Mouse (Mus musculus) ES-E14 (cell line): ENCODE data around the gene 4921509C19Rik. TPM values are rescaled to one million over a fixed set of nuclear protein-coding genes. Genes with fewer than 3 reads are reported as not detected.
"Not testable (repeated sequence)": the region's sequence is repeated elsewhere in the genome, so short reads cannot be mapped to it uniquely, and the experiment has no call there.

Source experiments
- DNase-seq: peaks from one replicate; pipeline ENCODE4 v3.0.0-alpha.2; 2013; ENCODE audit warnings: low read depth, low spot score
- H3K27ac ChIP-seq: 2 replicates; pipeline ENCODE4 v1.5.1; 2012; ENCODE audit warnings: low read depth, mild to moderate bottlenecking, low read length, moderate library complexity, mixed read lengths; ENCODE audit not compliant: poor library complexity, insufficient read depth, severe bottlenecking
- H3K36me3 ChIP-seq: 2 replicates; pipeline ENCODE4 v1.6.1; 2012; ENCODE audit warnings: mild to moderate bottlenecking, low read length, moderate library complexity, mixed read lengths; ENCODE audit not compliant: control insufficient read depth, poor library complexity, insufficient read depth, severe bottlenecking
- H3K4me1 ChIP-seq, 2 experiments: fragments of 150-350 bp in 1 of 2; sonication (generic) in 1 of 2; 2 replicates each; pipeline ENCODE4 v1.6.1; 2012; ENCODE audit warnings: low read length in 2 of 2, mild to moderate bottlenecking in 1 of 2, mixed read lengths in 1 of 2; ENCODE audit not compliant: control insufficient read depth in 2 of 2, insufficient read depth in 2 of 2, poor library complexity in 1 of 2
- H3K4me3 ChIP-seq, 2 experiments: fragments of 150-350 bp in 1 of 2; sonication (generic) in 1 of 2; 2 replicates each; pipeline ENCODE4 v1.5.1; 2012; ENCODE audit warnings: low read length in 2 of 2, low read depth in 1 of 2, mild to moderate bottlenecking in 1 of 2, mixed read lengths in 1 of 2; ENCODE audit not compliant: insufficient read depth in 1 of 2, poor library complexity in 1 of 2, severe bottlenecking in 1 of 2
- H3K9ac ChIP-seq: 2 replicates; pipeline ENCODE4 v1.6.1; 2012; ENCODE audit warnings: low read depth, mild to moderate bottlenecking, low read length, mixed read lengths; ENCODE audit not compliant: poor library complexity, insufficient read depth, severe bottlenecking
- H3K9me3 ChIP-seq: fragments of 150-350 bp; sonication (generic); 2 replicates; pipeline ENCODE4 v1.6.1; 2012; ENCODE audit warnings: low read depth, mild to moderate bottlenecking, low read length; ENCODE audit not compliant: control insufficient read depth, insufficient read depth
- CHD2 ChIP-seq: IDR thresholded peaks from 2 replicates; pipeline ENCODE4 v1.6.1; 2014; ENCODE audit warnings: mild to moderate bottlenecking, low read depth, low read length, inconsistent platforms
- HCFC1 ChIP-seq: IDR thresholded peaks from 2 replicates; pipeline ENCODE4 v1.6.1; 2012; ENCODE audit warnings: low read length, inconsistent platforms, borderline replicate concordance; ENCODE audit not compliant: insufficient read depth
- MAFK ChIP-seq: IDR thresholded peaks from 2 replicates; pipeline ENCODE4 v1.6.1; 2014; ENCODE audit warnings: mild to moderate bottlenecking, low read depth, low read length, inconsistent platforms; ENCODE audit not compliant: insufficient read depth
- ZC3H11A ChIP-seq: IDR thresholded peaks from 2 replicates; pipeline ENCODE4 v1.6.1; 2012; ENCODE audit warnings: low read depth, mild to moderate bottlenecking, inconsistent platforms, low read length, borderline replicate concordance
- ZNF384 ChIP-seq: IDR thresholded peaks from 2 replicates; pipeline ENCODE4 v1.6.1; 2012; ENCODE audit warnings: low read depth, low read length, inconsistent platforms
- in situ Hi-C, 2 experiments: fragments of 600-800 bp; cut with MboI; formaldehyde crosslinking; loops; one replicate each; pipeline ENCODE4 v1.15.1; 2025; ENCODE audit warnings: low sequenced_read_pairs in 2 of 2, inconsistent platforms in 1 of 2; ENCODE audit not compliant: unreplicated experiment in 2 of 2
- total RNA-seq: library from RNA; depleted of rRNA; stranded (reverse); fragments of 300-350 nt; gene quantifications from 2 replicates; pipeline ENCODE4 v1.2.3, GENCODE M21; 2012; rRNA removed

The 4921509C19Rik gene
- total RNA-seq, 1 experiment, result 0.09 TPM

GRCm38 (mm10) chr2:151498358-151498757, 22.4 kb upstream of the 4921509C19Rik start:
- Histone ChIP-seq H3K4me1 (peaks cover 0 to 9% of the 10 kb centered on the region in 2 experiments; a peak in 2 of 4 replicates), H3K9ac (no peak overlapping the region), H3K36me3 (peaks cover 19% of the 10 kb centered on the region), H3K9me3 (no peaks in the 10 kb centered on the region), H3K4me3 (no peak overlapping the region), H3K27ac (no peak overlapping the region)
- TF ChIP-seq MAFK (peak; percentile 79), CHD2 (no peak), HCFC1 (no peak), ZC3H11A (no peak)
- in situ Hi-C loops, result no loop called here
- peak; percentile 24 for DNase-seq

GRCm38 (mm10) chr2:151494035-151494803, 18.3 kb upstream of the 4921509C19Rik start, which contains the start of gene Nsfl1c:
Nsfl1c (plus strand) TSS chr2:151494182.
- Histone ChIP-seq H3K9me3 (no peaks in the 10 kb centered on the region), H3K9ac (peak within 1 kb of the TSS; percentile 96), H3K36me3 (peaks cover 9% of the 10 kb centered on the region), H3K4me1 (peaks cover 0 to 9% of the 10 kb centered on the region in 2 experiments; a peak in 2 of 4 replicates), H3K4me3 (peak within 1 kb of the TSS; percentile 95), H3K27ac (peak within 1 kb of the TSS; percentile 54; the same call in 1 of the 2 replicates)
- TF ChIP-seq MAFK, result no peak
- no peak for TF ChIP-seq CHD2
- 0 out of 2 replicates have a peak, but pooled peaks have one; percentile 33 for TF ChIP-seq ZNF384
- peak; percentile 42 for TF ChIP-seq ZC3H11A
- peak; percentile 84 for TF ChIP-seq HCFC1
- in situ Hi-C loops, result no loop called here
- peak; percentile 91 for DNase-seq

GRCm38 (mm10) chr2:151486496-151486895, 10.5 kb upstream of the 4921509C19Rik start:
- H3K9ac ChIP-seq, result no peak overlapping the region
- no peaks in the 10 kb centered on the region for H3K36me3 ChIP-seq
- in situ Hi-C loops, result no loop called here
- no peak for DNase-seq
- TF ChIP-seq ZC3H11A (no peak), ZNF384 (no peak), HCFC1 (no peak), CHD2 (no peak), MAFK (no peak)
- no peaks in the 10 kb centered on the region for H3K9me3 ChIP-seq
- no peaks in the 10 kb centered on the region for H3K4me1 ChIP-seq
- H3K27ac ChIP-seq, result no peak overlapping the region
- no peak overlapping the region for H3K4me3 ChIP-seq

- H3K9me3 ChIP-seq, in situ Hi-C loops, H3K27ac ChIP-seq, DNase-seq, H3K4me1 ChIP-seq, H3K36me3 ChIP-seq, H3K9ac ChIP-seq, H3K4me3 ChIP-seq: not testable (repeated sequence)
These were observed 41.0 kb downstream of the 4921509C19Rik start for GRCm38 (mm10) chr2:151434971-151435370.

GRCm38 (mm10) chr2:151434203-151434602, 41.8 kb downstream of the 4921509C19Rik start:
- H3K27ac ChIP-seq, H3K9ac ChIP-seq, H3K4me1 ChIP-seq, in situ Hi-C loops, DNase-seq, H3K36me3 ChIP-seq, H3K4me3 ChIP-seq, H3K9me3 ChIP-seq: not testable (repeated sequence)

Other genes with a start within 250 kb of the 4921509C19Rik start
- gene Nsfl1c, start 18.0 kb upstream of the 4921509C19Rik start, total RNA-seq, result 124 and 155 TPM in 2 replicates
- 53.8 and 79.5 TPM in 2 replicates for gene Fkbp1a, start 66.3 kb upstream of the 4921509C19Rik start, total RNA-seq
- 3.2 and 4.1 TPM in 2 replicates for gene Sdcbp2, start 96.5 kb upstream of the 4921509C19Rik start, total RNA-seq
- gene Snph, start 156.4 kb upstream of the 4921509C19Rik start, total RNA-seq, result 0.18 and 0.37 TPM in 2 replicates
- 0.13 TPM in 1 of 2 replicates, not detected in the other for gene Rad21l, start 192.4 kb upstream of the 4921509C19Rik start, total RNA-seq
- gene Tmem74b, start 225.9 kb upstream of the 4921509C19Rik start, total RNA-seq, result 0.40 and 0.85 TPM in 2 replicates